Mouse (Mus musculus) cortical plate, adult 2 months (tissue): Measurements from ENCODE around the gene Slc7a15. TPM values are rescaled to one million over a fixed set of nuclear protein-coding genes. Genes with fewer than 3 reads are reported as not detected.

Experiments used
- H3K27ac ChIP-seq: fragments of 200-500 bp; 2 replicates; pipeline ENCODE4 v1.5.1; 2012; ENCODE audit warnings: low read length, control low read depth, inconsistent platforms; ENCODE audit not compliant: insufficient read depth
- H3K4me1 ChIP-seq: fragments of 200-500 bp; 2 replicates; pipeline ENCODE4 v1.6.1; 2011; ENCODE audit warnings: low read length; ENCODE audit not compliant: control insufficient read depth, insufficient read depth
- H3K4me3 ChIP-seq: fragments of 200-500 bp; 2 replicates; pipeline ENCODE4 v1.5.1; 2011; ENCODE audit warnings: mild to moderate bottlenecking, low read length, control low read depth; ENCODE audit not compliant: insufficient read depth
- CTCF ChIP-seq: fragments of 200-500 bp; IDR thresholded peaks from 2 replicates; pipeline ENCODE4 v1.5.1; 2011; ENCODE audit warnings: mild to moderate bottlenecking, control low read depth, low read length; ENCODE audit not compliant: insufficient read depth; ENCODE audit errors: extremely low read depth
- POLR2A ChIP-seq: fragments of 200-500 bp; IDR thresholded peaks from 2 replicates; pipeline ENCODE4 v1.6.1; 2011; ENCODE audit warnings: mild to moderate bottlenecking, low read length, control low read depth; ENCODE audit not compliant: insufficient read depth; ENCODE audit errors: extremely low read depth
- polyA plus RNA-seq: library from polyadenylated mRNA; depleted of rRNA; stranded (reverse); fragments of >200 nt; gene quantifications from 2 replicates; pipeline ENCODE4 v1.2.3, GENCODE M21; 2012

Slc7a15 gene
- polyA plus RNA-seq, 1 experiment = not detected

DNA sequence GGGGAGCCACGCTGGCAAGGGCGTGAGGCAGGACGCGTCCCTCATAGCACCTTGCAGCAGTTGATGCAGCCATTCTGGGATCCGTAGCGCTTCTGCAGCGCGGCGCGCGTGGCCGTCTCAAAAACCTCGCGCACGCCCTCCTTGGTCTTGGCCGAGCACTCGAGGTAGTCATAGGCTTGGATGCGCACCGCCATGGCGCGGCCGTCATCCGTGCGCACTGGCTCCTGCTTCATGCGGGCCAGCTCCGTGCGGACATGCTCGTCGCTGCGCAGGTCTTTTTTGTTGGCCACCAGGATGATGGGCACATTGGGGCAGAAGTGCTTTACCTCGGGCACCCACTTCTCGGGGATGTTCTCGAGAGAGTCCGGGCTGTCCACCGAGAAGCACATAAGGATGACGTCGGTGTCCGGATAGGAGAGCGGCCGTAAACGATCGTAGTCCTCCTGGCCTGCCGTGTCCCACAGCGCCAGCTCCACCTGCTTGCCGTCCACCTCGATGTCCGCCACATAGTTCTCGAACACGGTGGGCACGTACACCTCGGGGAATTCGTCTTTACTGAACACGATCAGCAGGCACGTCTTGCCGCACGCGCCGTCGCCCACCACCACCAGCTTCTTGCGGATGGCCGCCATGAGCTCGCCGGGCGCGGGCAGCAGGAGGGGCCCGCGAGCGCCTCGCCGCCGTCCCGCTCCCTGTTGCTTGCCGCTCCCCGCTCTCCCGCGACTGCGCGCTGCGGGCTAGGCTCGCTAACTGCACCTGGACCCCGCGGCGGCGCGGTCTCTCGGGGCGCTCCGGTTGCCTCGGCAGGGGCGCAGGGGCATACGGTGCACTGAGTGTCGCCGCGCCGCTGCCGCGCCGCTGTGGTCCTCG is 99.6 kb downstream of the Slc7a15 start:
- no peak for TF ChIP-seq CTCF
- H3K4me1 ChIP-seq = peaks cover 3% of the 10 kb centered on the region; the same call in 1 of the 2 replicates
- H3K4me3 ChIP-seq = peak overlapping the region; percentile 94
- peak overlapping the region; percentile 95 for H3K27ac ChIP-seq

DNA sequence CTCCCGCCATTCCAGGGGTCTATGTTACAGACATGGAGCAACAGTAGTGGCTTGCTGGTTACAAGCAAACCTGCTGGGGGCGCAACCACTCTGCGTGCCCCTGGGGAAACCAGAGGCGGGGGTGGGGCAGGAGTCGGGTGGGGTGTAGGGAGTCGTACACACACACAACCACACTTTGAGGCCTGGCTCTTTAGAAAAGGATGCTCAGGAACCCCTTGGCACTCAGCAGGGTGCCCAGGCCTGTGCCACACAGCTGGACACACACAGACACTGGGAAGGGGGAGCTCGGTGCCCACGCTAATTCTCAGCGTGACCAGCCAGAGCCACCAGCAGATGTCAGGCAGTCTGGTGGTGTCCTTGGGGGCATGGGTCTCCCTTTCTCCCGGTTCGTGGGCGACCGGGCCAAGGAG is 100.3 kb downstream of the Slc7a15 start:
- peak; percentile 29; the same call in 1 of the 2 replicates for TF ChIP-seq POLR2A
- 0 out of 2 replicates have a peak, but pooled peaks have one; percentile 12 for TF ChIP-seq CTCF
- H3K27ac ChIP-seq = peak overlapping the region; percentile 95
- H3K4me3 ChIP-seq = peak overlapping the region; percentile 94
- peaks cover 3% of the 10 kb centered on the region; the same call in 1 of the 2 replicates for H3K4me1 ChIP-seq

DNA sequence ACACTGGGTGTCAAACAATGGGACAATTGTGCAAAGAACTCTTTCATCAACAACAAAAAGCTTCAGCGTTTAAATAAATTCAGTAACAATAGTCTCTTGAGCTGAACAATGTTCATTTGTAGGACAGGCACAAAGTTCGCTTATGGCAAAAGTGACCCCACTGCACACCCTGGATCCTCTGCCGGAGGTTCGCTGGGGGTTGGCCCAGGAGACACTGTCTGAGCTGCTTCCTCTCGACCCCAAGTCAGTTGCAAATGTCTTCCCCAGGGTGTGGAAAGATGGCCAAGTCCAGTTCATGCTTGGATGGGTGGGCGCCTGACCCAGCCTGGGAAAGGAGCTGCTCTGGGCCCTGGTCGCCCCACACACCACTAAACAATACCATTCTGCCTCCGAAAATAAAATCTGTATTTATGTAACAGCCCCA is 100.7 kb downstream of the Slc7a15 start:
- Histone ChIP-seq H3K27ac (peak overlapping the region; percentile 61), H3K4me3 (peak overlapping the region; percentile 94), H3K4me1 (peaks cover 3% of the 10 kb centered on the region; the same call in 1 of the 2 replicates)
- no peak for TF ChIP-seq CTCF
- 0 out of 2 replicates have a peak, but pooled peaks have one; percentile 14 for TF ChIP-seq POLR2A

DNA sequence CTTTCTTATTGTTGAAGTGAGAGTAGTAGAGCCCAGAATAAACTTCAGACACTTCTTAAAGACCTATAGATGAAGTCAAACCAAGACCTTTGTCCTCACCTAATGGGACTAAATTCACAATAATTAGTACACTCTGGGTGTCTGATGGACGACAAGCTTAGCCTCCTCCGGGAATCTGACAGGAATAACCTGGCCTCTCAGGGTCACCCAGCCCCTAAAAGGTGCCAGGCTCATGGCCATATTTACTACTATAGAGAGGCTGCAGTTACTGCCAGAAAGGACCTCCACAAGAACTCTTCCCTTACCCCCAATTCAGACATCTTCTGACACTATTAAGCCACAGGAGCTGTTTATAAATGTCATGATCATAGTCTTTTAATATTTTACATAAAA is 101.6 kb downstream of the Slc7a15 start:
- H3K4me3 ChIP-seq = peak overlapping the region; percentile 94; the same call in 1 of the 2 replicates
- TF ChIP-seq CTCF = no peak
- 0 out of 2 replicates have a peak, but pooled peaks have one; percentile 26 for TF ChIP-seq POLR2A
- no peak overlapping the region for H3K27ac ChIP-seq
- peaks cover 3% of the 10 kb centered on the region; the same call in 1 of the 2 replicates for H3K4me1 ChIP-seq

DNA sequence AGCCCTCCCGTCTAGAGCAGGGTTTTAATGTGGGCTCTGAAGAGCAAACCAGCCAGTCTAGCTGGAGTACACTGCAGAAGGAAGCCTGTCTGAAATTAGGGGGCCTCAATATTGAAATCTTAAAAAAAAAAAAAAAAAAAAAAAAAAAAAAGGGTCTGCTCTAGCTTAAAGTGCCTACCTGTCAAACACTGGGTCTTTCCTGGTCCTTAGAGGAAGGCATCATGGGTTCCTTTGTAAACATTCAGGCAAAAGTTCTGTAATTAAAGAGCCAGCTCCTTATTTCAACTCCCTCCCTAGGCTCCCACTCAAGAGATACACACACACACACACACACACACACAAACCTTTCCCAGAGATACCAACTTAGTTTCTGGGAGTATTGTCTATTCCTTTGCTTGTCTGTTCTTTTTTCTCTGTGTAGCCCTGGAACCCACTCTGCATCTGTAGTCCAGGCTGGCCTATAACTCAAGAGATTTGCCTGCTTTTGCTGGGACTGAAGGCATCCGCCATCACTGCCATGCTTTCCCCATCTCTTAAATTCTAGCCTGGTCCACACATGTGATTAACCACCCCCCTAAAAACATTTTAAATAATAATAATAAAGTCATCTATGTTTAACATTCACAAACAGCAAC is 102.1 kb downstream of the Slc7a15 start:
- Histone ChIP-seq H3K4me3 (peak overlapping the region; percentile 94; the same call in 1 of the 2 replicates), H3K27ac (0 out of 2 replicates have a peak overlapping the region, but pooled peaks have one; percentile 39), H3K4me1 (peaks cover 3% of the 10 kb centered on the region; the same call in 1 of the 2 replicates)
- no peak for TF ChIP-seq CTCF
- no peak for TF ChIP-seq POLR2A

DNA sequence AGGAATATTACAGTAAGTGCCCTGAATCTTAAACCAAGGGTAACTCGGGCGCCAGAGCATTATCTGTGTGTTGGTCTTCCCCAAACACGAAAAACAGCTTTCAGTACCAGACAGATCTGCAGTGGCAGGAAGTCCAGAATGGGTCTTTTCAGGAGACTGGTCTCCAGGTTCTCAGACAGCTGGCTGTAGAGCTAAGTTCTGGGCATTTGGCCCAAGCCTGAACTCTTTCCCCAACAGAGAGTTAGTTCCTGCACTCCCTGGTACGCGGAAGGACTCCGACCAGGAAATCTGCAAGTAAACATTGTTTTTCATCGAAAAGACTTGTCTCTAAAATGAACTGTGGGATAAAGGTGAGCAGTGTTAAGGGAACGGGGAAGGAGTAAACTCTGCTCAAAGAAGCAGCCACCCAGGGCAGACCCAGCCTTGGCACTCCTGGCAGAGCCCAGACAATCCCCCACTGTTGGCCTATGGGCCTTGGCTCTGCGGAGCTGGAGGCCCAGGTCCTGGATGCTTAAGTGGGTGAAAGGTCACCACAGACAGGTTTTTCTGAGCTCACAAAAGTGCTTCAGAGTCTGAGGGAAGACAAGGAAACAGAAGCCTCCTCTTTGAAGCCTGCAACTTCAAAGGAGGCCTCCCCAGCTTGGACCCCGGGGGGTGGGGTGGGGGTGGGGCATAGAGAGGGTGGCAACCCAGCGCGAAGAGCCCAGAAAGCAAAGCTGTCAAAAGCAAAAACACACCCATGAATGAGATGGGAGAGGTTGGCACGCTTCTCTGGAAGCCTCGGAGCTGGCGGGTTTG is 102.8 kb downstream of the Slc7a15 start:
- Histone ChIP-seq H3K4me3 (peak overlapping the region; percentile 94; the same call in 1 of the 2 replicates), H3K4me1 (peaks cover 3% of the 10 kb centered on the region; the same call in 1 of the 2 replicates), H3K27ac (peak overlapping the region; percentile 88)
- TF ChIP-seq CTCF (no peak), POLR2A (no peak)

DNA sequence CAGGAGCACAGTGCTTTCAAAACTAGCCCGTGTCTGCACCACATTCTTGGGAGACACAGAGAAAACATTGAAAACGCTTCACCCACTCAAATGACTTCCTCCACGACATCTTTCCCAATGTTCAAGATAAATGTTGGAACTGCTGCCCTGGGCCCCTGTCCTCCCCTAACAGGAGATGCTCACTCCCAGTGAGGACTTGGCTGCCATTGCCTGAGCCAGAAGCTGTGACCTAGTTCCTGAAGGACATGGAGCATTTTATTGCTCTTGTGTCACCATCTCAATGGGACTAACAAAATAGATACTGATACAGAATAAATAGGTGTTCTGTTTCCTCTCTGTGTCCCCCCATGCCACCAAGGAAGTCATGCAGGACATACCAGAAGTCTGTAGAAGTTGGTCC is 104.2 kb downstream of the Slc7a15 start:
- Histone ChIP-seq H3K4me3 (no peak overlapping the region), H3K4me1 (no peaks in the 10 kb centered on the region), H3K27ac (no peak overlapping the region)
- no peak for TF ChIP-seq CTCF
- TF ChIP-seq POLR2A = no peak

DNA sequence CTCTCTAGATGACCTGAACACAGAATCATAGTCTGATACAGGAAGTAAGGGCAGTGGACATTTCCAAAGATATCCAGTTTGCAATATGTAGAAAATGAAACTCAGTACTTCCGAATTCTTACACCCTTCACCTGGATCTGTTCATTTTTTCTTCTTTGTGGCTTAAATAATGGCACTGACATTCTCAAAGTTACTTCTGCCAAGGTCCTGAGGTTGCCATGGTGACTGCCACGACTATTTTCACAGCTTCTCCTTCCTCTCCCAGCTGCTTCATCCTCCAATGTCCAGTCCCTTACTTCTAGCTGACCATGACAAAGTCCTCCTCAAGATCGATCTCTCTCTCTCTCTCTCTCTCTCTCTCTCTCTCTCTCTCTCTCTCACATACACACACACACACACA is 105.5 kb downstream of the Slc7a15 start:
- Histone ChIP-seq H3K27ac (no peak overlapping the region), H3K4me3 (no peak overlapping the region), H3K4me1 (peaks cover 2% of the 10 kb centered on the region; the same call in 1 of the 2 replicates)
- no peak for TF ChIP-seq POLR2A
- no peak for TF ChIP-seq CTCF

DNA sequence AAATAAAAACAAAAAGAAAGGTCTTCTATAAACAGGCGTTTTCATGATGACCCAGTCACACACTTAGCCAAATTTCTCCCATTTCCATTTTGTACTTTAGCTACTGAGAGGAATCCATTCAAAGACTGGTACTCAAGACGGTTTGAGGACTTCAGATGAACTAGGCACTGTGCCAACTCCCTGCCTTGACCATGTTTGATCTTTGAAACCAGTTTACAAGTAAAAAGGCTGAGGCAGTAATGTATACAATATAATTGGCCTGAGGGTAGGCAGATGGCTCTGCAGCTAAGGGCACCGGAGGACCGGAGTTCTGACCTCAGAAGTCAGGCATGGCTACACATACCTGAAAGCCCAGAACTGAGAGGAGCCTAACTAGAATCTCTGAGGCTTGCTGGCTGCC is 109.8 kb downstream of the Slc7a15 start:
- no peak for TF ChIP-seq POLR2A
- no peak for TF ChIP-seq CTCF
- Histone ChIP-seq H3K4me1 (peaks cover 6% of the 10 kb centered on the region; the same call in 1 of the 2 replicates), H3K4me3 (no peak overlapping the region), H3K27ac (no peak overlapping the region)
